Mouse (Mus musculus) adrenal gland, adult 8-10 months (tissue): ENCODE data around the gene Zfp93. TPM values are rescaled to one million over a fixed set of nuclear protein-coding genes. Genes with fewer than 3 reads are reported as not detected.

Experiments used
- total RNA-seq, 4 experiments: library from RNA; stranded (reverse); gene quantifications; 2 replicates each; pipeline ENCODE4 v1.2.4; 2022

Gene Zfp93
- total RNA-seq, 4 experiments from 2014 or later, result 4.4 to 9.0 (median 5.8) TPM

Other genes starting within 250 kb of the Zfp93 start
- not detected for gene Vmn1r183, start 217.2 kb upstream of the Zfp93 start, total RNA-seq
- gene Zfp180, start 188.5 kb upstream of the Zfp93 start, total RNA-seq, result 10 to 100 TPM; 24.2 to 32.3 (median 27.1) TPM
- 1 to 10 TPM; 3.7 to 8.3 (median 5.1) TPM for gene Zfp112, start 158.1 kb upstream of the Zfp93 start, total RNA-seq
- gene Zfp235, start 136.3 kb upstream of the Zfp93 start, total RNA-seq, result 10 to 100 TPM in 3 of 4 experiments, 1 to 10 TPM in 1; 7.8 to 13.9 (median 11.4) TPM
- gene Zfp114, start 95.4 kb upstream of the Zfp93 start, total RNA-seq, result under 1 TPM; 0.28 to 0.56 (median 0.44) TPM
- 10 to 100 TPM in 3 of 4 experiments, 1 to 10 TPM in 1; 8.4 to 13.1 (median 12.2) TPM for gene Zfp111, start 59.0 kb upstream of the Zfp93 start, total RNA-seq
- 1 to 10 TPM; 4.0 to 4.8 (median 4.3) TPM for gene Zfp109, start 32.9 kb upstream of the Zfp93 start, total RNA-seq
- 1 to 10 TPM; 2.9 to 5.6 (median 4.1) TPM for gene Zfp108, start 15.6 kb upstream of the Zfp93 start, total RNA-seq
- 10 to 100 TPM in 3 of 4 experiments, 1 to 10 TPM in 1; 7.9 to 19.1 (median 13.4) TPM for gene Zfp61, start 30.8 kb downstream of the Zfp93 start, total RNA-seq
- 10 to 100 TPM in 1 of 4 experiments, 1 to 10 TPM in 3; 4.8 to 10.1 (median 7.0) TPM for gene Zfp94, start 46.2 kb downstream of the Zfp93 start, total RNA-seq
- under 1 TPM in 1 of 4 experiments, not detected in 3; 0.70 TPM for gene Tescl, start 63.5 kb downstream of the Zfp93 start, total RNA-seq
- gene Lypd5, start 78.8 kb downstream of the Zfp93 start, total RNA-seq, result not detected
- gene Kcnn4, start 99.8 kb downstream of the Zfp93 start, total RNA-seq, result 1 to 10 TPM in 2 of 4 experiments, under 1 TPM in 2; 0.70 to 2.0 (median 1.2) TPM
- 10 to 100 TPM; 20.2 to 39.0 (median 25.9) TPM for gene Smg9, start 129.2 kb downstream of the Zfp93 start, total RNA-seq
- gene Irgc1, start 181.9 kb downstream of the Zfp93 start, total RNA-seq, result not detected
- gene Plaur, start 192.1 kb downstream of the Zfp93 start, total RNA-seq, result 10 to 100 TPM in 3 of 4 experiments, 1 to 10 TPM in 1; 9.6 to 19.2 (median 10.2) TPM
- 1 to 10 TPM; 3.1 to 4.7 (median 4.1) TPM for gene Cadm4, start 211.6 kb downstream of the Zfp93 start, total RNA-seq
- 1 to 10 TPM; 4.9 to 7.3 (median 5.6) TPM for gene Zfp428, start 236.6 kb downstream of the Zfp93 start, total RNA-seq
- not detected for gene AC161166.1, start 242.0 kb downstream of the Zfp93 start, total RNA-seq